Mouse (Mus musculus) v-Abl transformed pro-B cells (cell line): Measurements from ENCODE around the gene Psmb1.
"Not testable (repeated sequence)": the region's sequence is repeated elsewhere in the genome, so short reads cannot be mapped to it uniquely, and the experiment has no call there.

Experiments
- in situ Hi-C, 2 experiments: fragments of 400-800 bp; cut with MboI; formaldehyde crosslinking; loops; one replicate each; pipeline ENCODE4 v1.15.1; 2025; ENCODE audit not compliant: unreplicated experiment in 2 of 2

Gene Psmb1

DNA sequence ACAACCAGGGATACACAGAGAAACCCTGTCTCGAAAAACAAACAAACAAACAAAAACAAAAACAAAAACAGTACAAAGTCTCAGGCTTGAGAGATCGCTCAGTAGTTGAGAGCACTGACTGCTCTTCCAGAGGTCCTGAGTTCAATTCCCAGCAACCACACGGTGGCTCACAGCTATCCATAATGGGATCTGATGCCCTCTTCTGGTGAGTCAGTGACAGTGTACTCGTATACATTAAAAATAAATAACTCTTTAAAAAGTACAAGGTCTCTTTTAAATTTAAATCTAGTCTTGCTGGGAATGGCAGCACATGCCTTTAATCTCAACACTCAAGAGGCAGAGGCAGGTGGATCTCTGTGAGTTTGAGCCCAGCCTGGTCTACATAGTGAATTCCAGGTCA, 26.9 kb downstream of the Psmb1 start:
- in situ Hi-C loops, result loop anchor here in 1 of 2 experiments (25.0 kb wide), 2 partner anchors 410 to 935 kb away; no protein-coding TSS in a partner anchor

DNA sequence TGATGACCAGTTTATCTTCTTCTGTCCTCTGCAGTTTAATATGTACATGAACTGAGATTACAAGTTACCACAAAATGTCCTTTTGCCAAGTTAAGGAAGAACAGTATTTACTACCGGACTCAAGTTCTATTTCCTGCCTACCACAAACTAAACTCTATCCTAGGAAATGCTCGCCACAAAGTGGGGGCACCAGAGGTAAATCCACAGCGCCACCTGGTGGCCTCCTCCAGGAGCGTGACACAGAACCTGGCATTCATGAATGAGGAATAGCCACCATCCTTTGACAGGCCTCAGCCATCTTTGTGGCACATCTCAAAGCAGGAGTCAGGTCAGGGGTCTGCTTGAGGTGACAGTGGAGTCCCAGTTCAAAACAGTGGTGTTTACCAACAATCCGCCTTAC, 31.9 kb downstream of the Psmb1 start:
- in situ Hi-C loops, result loop anchor here (5.0 to 25.0 kb wide), 4 partner anchors 400 to 943 kb away; no protein-coding TSS in a partner anchor

DNA sequence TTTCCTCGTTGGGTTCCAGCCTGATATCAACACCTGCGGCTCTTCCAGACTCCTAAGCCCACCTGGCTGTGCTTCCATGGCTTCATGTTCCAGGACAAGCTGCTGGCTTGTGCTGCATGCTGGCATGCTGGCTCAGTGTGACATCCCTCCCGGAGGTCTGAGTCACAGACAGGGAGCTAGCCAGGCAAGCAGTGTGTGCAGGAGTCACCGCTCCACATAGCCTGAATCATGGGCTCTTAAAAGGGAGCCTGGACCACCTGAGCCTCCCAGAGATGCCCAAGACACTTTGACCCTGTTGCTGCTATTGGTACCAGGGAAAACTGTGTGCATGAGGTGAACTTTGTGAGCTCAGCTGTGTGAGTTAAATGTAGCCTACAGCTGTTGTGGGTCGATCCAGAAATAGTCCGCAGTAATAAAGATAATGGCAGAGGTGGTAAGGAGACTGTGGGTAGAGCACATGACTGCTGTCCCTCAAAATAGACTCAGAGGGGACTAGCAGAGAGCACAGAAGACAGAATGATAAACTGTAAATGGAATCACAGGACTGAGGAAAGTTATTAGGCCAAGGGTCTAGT, 37.5 kb downstream of the Psmb1 start:
- in situ Hi-C loops, result loop anchor here (10.0 to 25.0 kb wide), 3 partner anchors 400 to 937 kb away; no protein-coding TSS in a partner anchor

DNA sequence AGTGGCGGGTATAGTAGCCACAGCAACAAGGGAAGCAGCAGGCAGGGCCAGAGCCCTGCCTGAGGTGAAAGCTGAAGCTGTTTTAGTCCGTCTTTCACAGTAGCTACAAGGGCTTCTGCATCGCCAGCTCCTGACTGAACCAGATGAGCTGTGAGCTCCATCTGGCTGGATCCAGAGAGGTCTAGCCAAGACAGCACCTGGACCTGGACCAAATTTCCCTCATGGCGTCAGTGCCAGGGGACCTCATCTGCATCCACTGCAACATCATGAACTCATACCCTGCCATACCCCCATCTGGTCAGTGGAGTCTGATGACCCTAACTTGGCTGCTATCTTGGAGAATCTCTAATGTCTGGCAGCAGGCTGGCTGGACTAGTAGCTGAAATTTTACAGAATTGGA, 39.8 kb downstream of the Psmb1 start:
- in situ Hi-C loops, result loop anchor here (10.0 to 25.0 kb wide), 3 partner anchors 397 to 935 kb away; no protein-coding TSS in a partner anchor

DNA sequence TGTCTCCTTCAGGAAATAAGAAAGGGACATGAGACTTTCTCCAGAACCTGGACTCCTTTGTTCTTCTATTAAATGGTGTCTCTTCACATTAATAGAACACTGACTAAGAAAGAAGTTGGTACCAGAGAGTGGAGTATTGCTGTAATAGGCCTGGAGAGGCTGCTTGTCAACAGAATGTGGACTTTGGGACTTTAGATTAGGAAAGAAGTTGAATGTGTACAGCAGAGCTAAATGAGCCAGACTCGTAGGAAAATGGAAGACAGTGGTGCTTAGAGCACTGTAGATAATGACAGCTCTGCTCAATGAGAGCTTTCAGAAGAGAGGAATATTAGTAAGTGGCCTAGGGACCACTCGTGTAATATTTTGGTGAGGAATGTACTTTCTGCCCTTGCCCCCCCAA, 43.0 kb downstream of the Psmb1 start:
- in situ Hi-C loops, result loop anchor here in 1 of 2 experiments (25.0 kb wide), 2 partner anchors 394 to 919 kb away; no protein-coding TSS in a partner anchor

DNA sequence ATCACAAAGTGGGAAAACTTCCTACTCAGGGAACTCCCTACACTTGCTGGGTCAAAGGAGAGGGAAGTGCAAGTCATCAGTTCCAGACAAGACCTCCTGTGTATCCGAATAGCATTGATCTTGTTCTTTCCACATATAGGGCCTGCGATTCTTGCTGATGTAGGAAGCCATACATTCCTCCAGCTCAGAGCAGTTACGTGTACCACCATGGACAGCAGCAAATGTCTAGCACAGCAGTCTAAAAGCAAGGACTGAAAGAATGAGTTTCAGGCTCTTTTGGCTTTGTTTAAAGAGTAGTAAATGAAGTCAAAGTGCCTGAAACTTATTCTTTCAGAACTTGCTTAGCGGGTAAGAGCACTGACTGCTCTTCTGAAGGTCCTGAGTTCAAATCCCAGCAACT, 44.3 kb downstream of the Psmb1 start:
- in situ Hi-C loops, result loop anchor here in 1 of 2 experiments (25.0 kb wide), 2 partner anchors 393 to 918 kb away; no protein-coding TSS in a partner anchor

DNA sequence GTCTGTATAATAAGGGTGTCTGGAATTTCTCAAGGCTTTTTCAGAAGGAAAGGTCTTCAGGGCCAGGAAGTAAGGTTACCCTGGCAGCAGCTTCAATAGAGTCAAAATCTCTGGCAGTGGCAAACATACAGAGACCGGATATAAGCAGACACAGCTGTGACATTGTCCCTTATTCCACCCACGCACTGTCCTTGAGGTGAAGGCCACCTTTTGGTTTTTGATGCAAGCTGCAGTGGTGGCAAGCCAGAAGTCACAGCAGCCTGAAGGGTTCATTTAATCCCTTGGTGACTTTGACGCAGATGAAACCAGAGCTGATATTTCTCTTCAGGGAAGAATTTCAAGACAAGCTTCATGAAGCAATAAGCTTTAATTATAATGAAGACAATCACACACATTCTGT, 49.9 kb downstream of the Psmb1 start:
- in situ Hi-C loops, result loop anchor here in 1 of 2 experiments (25.0 kb wide), 2 partner anchors 387 to 912 kb away; no protein-coding TSS in a partner anchor

DNA sequence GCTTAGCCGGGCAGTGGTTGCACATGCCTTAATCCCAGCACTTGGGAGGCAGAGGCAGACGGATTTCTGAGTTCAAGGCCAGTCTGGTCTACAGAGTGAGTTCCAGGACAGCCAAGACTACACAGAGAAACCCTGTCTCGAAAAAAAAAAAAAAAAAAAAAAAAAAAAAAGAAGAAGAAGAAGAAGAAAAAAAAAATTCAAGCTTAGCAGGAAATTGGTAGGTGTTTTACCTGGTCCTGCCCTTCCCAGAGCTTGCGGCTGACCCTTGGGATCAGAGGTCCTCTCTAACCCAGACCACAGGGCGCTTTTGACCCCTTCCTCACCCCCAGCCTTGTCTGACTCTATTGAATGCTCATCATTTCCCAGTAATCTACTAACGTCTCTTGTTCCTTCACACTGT, 50.4 kb downstream of the Psmb1 start:
- in situ Hi-C loops, result not testable (repeated sequence)

DNA sequence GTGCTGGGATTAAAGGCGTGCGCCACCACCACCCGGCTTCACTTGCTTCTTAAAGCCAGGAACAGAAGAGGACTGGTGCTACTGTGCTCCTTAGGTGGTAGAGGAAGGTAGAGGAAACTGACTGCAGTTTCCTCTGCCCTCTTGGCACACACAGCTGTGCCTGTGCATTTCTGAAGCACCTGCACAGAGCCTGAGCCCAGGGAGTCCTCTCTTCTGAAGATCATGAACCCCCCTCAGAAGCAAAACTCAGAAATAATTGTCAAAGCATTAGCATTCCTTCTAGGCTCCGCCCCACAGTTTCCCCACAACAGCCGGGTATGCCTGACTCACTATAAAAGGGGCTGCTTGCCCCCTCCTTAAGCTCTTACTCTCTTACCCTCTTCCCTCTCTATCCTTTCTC, 51.7 kb downstream of the Psmb1 start:
- in situ Hi-C loops, result no loop called here

DNA sequence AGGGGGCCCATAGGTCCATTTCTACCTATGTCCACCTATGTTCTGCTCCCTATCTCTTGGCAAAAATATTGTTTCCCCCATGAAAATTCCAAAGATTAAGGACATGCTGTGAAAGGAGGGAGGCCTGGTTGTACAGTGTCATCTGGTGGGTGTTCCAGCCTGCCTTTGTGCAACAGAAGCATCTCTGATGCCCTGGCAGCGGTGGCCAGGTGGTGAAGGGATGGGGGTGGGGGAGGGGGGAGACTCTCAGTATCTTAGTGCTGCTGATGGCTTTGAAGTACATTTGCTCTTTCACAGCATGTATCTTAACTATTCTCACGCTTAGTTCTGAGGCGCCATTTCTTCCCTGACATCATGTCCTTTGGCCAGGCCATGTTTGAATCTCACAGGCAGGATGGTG, 54.1 kb downstream of the Psmb1 start:
- in situ Hi-C loops, result no loop called here

DNA sequence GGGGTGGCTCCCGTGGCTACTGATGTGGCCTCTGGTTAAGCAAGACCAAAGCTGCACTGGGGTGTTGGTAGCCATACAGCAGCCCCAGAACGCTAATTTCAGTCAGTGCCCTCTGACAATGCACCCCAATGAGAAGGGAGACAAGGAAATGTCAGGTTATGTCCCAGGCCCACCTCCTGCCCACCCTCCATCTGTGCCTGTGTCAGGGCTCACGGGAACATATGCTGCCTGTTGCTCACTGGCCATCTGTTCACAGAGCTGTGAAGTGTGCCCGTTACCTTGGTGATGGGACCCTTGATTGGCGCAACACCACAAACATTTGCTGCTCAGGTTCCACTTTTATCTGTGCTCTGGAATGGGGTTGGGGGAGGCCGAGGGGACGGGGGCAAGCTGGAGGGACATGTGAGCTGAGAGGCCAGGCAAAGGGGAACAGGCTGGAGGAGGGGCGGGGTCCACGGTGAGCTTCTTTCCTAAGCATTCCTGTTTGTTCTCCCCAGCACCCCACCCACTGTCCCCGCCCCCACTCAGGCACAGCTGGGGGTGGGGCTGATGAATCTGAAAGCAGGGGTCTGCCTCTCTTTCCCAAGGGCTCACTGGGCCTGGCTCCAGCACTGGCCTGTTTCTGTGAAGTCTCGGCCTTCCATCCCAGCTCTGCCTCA, 59.0 kb downstream of the Psmb1 start:
- in situ Hi-C loops, result no loop called here

DNA sequence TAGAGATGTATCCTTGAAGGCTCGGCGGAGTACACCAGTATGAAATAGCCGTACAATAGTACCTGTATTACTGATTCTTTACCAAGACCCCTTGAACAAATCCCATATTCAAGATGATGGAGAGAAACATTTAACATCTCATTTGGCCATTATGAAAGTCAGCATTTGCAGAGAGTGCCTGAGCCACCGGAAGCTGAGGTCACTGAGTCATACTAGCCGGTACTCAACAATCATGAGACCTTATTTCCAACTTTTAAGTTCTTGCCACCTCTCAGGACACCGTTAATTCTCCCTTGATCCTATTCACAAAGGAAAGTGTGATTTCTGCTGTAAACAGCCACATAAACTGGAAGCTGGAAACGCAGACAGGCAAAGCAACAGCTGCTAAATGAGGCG, 59.5 kb downstream of the Psmb1 start:
- in situ Hi-C loops, result no loop called here

DNA sequence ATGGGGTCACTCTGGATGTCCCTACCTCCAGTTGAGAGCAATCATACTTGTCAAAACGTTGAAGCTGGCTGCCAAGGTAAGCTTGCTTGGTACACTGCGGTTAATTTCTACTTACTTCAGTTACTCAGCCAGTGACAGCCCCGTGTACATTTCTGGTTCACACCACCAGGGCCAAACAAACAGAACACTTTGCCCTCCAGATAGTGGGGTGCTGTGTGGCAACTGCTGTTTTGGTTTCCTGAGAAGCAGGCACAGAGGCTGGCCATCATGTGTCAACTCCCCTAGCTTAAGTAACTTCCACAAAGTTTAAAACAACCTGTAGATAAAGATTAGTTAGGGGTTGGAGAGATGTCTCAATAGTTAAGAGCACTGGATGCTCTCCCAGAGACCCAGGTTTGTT, 64.8 kb downstream of the Psmb1 start:
- in situ Hi-C loops, result no loop called here

DNA sequence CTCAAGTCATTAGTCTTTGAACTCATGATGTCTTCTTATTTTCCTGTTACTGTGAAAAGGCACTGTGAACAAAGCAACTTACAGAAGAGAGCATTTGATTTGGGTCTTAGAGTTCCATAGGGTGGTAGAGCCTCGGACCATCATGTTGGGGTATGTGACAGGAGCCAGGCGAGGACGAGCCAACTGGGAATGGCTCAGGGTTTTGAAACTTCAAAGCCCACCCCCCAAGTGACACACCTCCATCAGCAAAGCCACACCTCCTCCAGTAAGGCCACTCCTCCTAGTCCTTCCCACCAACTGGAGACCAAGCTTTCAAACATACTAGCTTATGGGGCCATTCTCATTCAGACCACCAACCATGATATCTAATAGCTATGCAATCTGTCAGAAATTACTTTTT, 67.5 kb downstream of the Psmb1 start:
- in situ Hi-C loops, result no loop called here

DNA sequence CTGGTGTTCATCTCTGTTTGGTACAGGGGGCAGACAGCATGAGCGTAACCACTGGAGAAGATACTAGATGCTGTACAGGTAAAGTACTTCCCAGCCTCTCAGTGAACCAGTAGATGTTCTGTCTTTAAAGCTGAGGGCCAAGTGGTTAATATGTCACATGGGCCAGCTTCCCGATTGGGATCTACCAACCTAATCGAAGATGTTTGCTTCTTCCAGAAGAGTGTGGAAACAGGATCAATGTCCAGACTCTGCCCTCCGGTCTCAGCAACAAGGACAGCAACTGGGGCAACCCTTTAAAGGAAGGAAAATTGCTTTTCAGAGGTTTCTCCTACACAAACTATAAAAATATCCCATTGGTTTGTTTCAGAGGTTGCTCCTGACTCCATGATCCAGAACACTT, 68.0 kb downstream of the Psmb1 start:
- in situ Hi-C loops, result no loop called here

DNA sequence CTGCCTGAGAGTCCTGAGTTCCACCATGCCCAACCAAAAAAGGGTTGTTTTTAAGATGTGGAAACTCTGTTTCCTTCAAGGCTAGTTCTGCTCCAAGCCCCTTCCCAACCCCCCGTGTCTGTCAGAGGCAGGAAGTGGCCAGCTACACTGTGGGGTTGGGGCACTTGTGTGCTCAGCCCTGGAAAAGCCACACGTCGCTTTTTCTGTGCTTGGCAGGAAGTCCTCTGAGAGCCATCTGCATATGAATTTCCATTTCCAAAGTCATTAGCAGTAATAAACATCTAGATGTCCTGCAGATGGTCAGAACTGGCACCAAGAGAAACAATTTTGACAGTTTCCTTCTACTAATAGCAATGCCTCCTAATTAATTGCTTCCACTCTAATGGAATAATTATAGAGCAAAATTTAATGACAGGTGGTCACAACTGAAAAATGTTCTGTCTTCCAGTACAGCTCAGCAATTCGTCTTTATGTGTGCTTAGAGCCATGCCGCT, 68.5 kb downstream of the Psmb1 start:
- in situ Hi-C loops, result no loop called here

DNA sequence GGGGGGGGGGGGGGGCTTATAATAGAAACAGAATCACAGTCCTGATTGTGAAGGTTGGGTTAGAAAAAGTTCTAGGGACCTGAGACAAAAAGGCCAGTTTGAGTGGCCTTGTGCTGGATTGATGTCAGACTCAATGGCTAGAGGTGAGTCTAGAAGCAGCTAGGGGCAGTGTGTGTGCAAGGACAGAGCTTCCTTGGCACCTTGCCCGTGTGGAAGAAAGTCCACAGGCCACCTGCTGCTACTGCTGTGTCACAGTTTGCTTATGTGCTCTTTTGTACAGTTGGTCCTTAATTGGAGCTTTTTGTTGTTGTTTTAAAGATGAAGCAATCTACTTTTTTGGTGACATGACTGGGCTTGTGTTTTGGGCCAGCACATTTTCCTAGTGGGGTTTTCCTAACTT, 69.6 kb downstream of the Psmb1 start:
- in situ Hi-C loops, result no loop called here

DNA sequence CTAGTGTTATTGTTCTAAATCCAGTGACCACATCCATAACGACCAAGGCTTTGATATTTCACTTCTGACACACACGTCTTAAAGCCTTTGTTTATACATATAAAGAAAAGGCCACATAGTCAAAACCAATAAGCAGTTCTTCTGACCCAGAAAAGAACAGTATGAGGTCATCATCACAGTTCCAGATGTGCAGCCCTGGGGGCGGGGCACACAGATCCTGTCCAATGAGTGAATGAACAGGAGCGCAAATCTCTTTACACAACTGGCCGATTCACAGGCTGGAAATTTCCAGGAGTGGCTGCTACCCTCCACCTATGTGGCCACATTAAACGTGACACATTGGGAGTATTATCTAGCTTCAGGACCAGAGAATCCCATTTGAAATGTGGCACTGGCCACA, 70.1 kb downstream of the Psmb1 start:
- in situ Hi-C loops, result no loop called here

DNA sequence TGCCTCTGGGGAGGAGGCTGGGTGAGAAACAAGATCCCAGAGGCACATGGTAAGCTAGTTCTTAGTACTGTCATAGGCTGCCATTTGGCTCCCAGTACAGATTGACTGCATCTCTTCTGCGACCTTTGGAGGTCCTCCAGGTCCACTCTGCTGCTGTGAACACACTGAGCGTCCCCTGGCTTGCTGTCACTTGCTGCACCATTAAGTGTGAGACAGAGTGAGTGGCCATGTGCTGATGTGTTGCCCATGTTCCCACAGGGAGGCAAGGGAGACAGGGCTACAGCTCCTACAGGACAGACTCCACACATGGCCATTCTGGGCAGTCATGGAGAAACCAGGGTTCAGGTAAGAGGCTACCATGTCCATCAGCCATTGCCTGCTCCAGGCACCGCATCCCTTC, 73.6 kb downstream of the Psmb1 start:
- in situ Hi-C loops, result no loop called here
